Mouse (Mus musculus): ENCODE data around the gene Suds3. TPM values are rescaled to one million over a fixed set of nuclear protein-coding genes. Genes with fewer than 3 reads are reported as not detected.

Gene Suds3
- 20.9 and 53.6 TPM in 2 replicates for polyA plus RNA-seq (2015; fragmentation: Nextera tagmentation; extraction: Ambion mirVana)

DNA sequence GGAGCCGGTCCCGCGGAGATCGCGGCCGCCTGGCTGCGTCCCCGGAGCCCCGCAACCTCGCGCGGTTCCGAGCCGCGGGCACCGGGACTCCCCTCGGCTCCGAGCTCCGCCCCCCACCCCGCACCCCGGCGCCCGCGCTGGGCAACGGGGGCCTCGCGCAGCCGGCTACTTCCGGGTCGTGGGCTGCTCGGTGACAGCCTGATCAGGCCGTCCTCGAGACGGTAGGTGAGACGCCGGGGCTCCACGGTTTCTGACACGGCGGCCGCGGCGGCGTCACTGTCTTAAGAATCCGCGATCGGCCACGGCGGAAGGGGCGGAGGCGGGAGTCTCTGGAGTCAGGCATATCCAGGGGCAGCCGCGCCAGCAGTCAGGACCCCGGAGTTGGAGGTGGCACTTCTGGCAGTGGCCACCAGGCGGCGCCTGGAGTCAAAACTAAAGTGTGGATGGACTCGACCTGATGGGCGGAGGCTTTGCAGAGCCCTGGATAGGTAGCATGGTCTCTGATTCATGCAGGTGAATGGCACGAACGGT is at the start of gene Suds3:
Gene Suds3, minus strand, starts transcription at position 278 of the 531 bp plus-strand sequence.
- H3K9ac ChIP-seq (ENCODE audit: low read depth, low read length): peak within 1 kb of the TSS; percentile 85
- H3K4me3 ChIP-seq (ENCODE audit: low read length): peak within 1 kb of the TSS; percentile 94
- H3K27me3 ChIP-seq (replicated peaks; ENCODE audit: control insufficient read depth, insufficient read depth, low read length): no peaks in the 10 kb centered on the region
- under 1% methylated on average over 53 of the region's 59 CpGs for WGBS
- H3K4me2 ChIP-seq (ENCODE audit: low read depth, low read length): peak within 1 kb of the TSS; percentile 54
- H3K27ac ChIP-seq (ENCODE audit: low read length): peak within 1 kb of the TSS; percentile 87
- peaks cover 1% of the 10 kb centered on the region; the same call in 1 of the 2 replicates for H3K4me1 ChIP-seq (ENCODE audit: control insufficient read depth, insufficient read depth, low read length)
- H3K9me3 ChIP-seq (ENCODE audit: control insufficient read depth, low read length): peaks cover 4% of the 10 kb centered on the region
- peak; percentile 79 for ATAC-seq
- peaks cover 9% of the 10 kb centered on the region; the same call in 1 of the 2 replicates for H3K36me3 ChIP-seq (ENCODE audit: control insufficient read depth, insufficient read depth, low read length)

- Histone ChIP-seq H3K36me3 (ENCODE audit: control insufficient read depth, insufficient read depth, low read length) (no peaks in the 10 kb centered on the region), H3K4me2 (ENCODE audit: low read depth, low read length) (no peak overlapping the region), H3K27ac (ENCODE audit: low read length) (no peak overlapping the region), H3K9me3 (ENCODE audit: control insufficient read depth, low read length) (no peaks in the 10 kb centered on the region), H3K4me1 (ENCODE audit: control insufficient read depth, insufficient read depth, low read length) (peaks cover 6% of the 10 kb centered on the region), H3K27me3 (replicated peaks; ENCODE audit: control insufficient read depth, insufficient read depth, low read length) (no peaks in the 10 kb centered on the region), H3K9ac (ENCODE audit: low read depth, low read length) (no peak overlapping the region), H3K4me3 (ENCODE audit: low read length) (no peak overlapping the region)
- WGBS: 87% methylated on average over 2 of the region's 2 CpGs
- ATAC-seq: no peak
These were observed 49.0 kb upstream of the Suds3 start for GRCm38 (mm10) chr5:117164923-117165322.

DNA sequence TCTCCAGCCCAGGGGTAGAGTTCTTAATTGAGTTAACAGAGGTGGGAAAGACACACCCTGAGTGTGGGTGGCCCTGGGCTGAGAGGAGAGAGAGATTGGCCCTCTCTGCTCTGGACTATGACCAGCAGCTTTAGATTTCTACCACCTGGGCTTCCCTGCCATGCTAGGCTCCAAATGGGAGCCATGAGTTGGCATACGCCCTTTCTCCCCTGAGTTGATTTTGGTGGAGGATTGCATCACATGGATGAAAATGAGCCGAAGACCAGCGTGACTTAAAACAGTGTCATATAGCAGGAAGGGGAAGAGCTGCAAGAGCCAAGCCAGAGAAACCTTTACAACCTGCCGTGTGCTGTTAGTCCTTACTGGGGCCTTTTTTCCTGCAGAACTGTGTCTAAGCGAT is 48.6 kb upstream of the Suds3 start:
- WGBS: 72% methylated on average over 5 of the region's 5 CpGs
- peaks cover 10% of the 10 kb centered on the region for H3K4me1 ChIP-seq (ENCODE audit: control insufficient read depth, insufficient read depth, low read length)
- H3K4me3 ChIP-seq (ENCODE audit: low read length): no peak overlapping the region
- no peak overlapping the region for H3K4me2 ChIP-seq (ENCODE audit: low read depth, low read length)
- no peak overlapping the region for H3K27ac ChIP-seq (ENCODE audit: low read length)
- no peaks in the 10 kb centered on the region for H3K9me3 ChIP-seq (ENCODE audit: control insufficient read depth, low read length)
- ATAC-seq: peak; percentile 67
- no peak overlapping the region for H3K9ac ChIP-seq (ENCODE audit: low read depth, low read length)
- no peaks in the 10 kb centered on the region for H3K27me3 ChIP-seq (replicated peaks; ENCODE audit: control insufficient read depth, insufficient read depth, low read length)
- H3K36me3 ChIP-seq (ENCODE audit: control insufficient read depth, insufficient read depth, low read length): no peaks in the 10 kb centered on the region

- Histone ChIP-seq H3K27ac (ENCODE audit: low read length) (no peak overlapping the region), H3K4me3 (ENCODE audit: low read length) (no peak overlapping the region), H3K9me3 (ENCODE audit: control insufficient read depth, low read length) (0 out of 2 replicates have a peak, but pooled peaks cover 2% of the 10 kb centered on the region), H3K36me3 (ENCODE audit: control insufficient read depth, insufficient read depth, low read length) (no peaks in the 10 kb centered on the region), H3K27me3 (replicated peaks; ENCODE audit: control insufficient read depth, insufficient read depth, low read length) (no peaks in the 10 kb centered on the region), H3K4me1 (ENCODE audit: control insufficient read depth, insufficient read depth, low read length) (peaks cover 17% of the 10 kb centered on the region), H3K4me2 (ENCODE audit: low read depth, low read length) (no peak overlapping the region), H3K9ac (ENCODE audit: low read depth, low read length) (no peak overlapping the region)
- no peak for ATAC-seq
- WGBS: 90% methylated on average over 13 of the region's 13 CpGs
These were observed 47.9 kb upstream of the Suds3 start for GRCm38 (mm10) chr5:117163790-117164189.

DNA sequence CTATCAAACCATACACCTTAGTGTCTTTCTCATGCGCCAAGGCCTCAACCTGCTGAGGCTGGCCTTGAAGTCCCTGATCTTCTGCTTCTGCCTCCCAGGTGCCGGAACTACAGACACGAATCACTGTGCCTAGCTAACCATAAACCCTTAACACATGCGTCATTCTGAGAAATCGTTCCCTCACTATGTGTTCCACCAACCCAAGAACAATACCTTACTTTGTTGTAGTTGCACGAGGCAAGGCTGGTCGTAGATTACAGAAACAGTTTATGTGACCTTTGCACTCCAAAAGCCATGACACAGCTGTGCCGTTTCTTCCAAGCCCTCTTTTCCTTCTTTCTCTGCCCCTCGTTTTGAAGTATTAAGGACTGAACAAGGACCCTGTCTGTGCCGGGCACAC is 44.6 kb upstream of the Suds3 start:
- H3K9ac ChIP-seq (ENCODE audit: low read depth, low read length): no peak overlapping the region
- no peaks in the 10 kb centered on the region for H3K36me3 ChIP-seq (ENCODE audit: control insufficient read depth, insufficient read depth, low read length)
- no peak overlapping the region for H3K4me3 ChIP-seq (ENCODE audit: low read length)
- whole genome bisulfite sequencing: 31% methylated on average over 10 of the region's 10 CpGs
- peaks cover 19% of the 10 kb centered on the region for H3K4me1 ChIP-seq (ENCODE audit: control insufficient read depth, insufficient read depth, low read length)
- no peaks in the 10 kb centered on the region for H3K27me3 ChIP-seq (replicated peaks; ENCODE audit: control insufficient read depth, insufficient read depth, low read length)
- 0 out of 2 replicates have a peak overlapping the region, but pooled peaks have one; percentile 0 for H3K4me2 ChIP-seq (ENCODE audit: low read depth, low read length)
- H3K9me3 ChIP-seq (ENCODE audit: control insufficient read depth, low read length): 0 out of 2 replicates have a peak, but pooled peaks cover 2% of the 10 kb centered on the region
- ATAC-seq: peak; percentile 90
- peak overlapping the region; percentile 87 for H3K27ac ChIP-seq (ENCODE audit: low read length)

GRCm38 (mm10) chr5:117159805-117160291 is 43.9 kb upstream of the Suds3 start:
- Histone ChIP-seq H3K4me1 (ENCODE audit: control insufficient read depth, insufficient read depth, low read length) (peaks cover 18% of the 10 kb centered on the region), H3K9me3 (ENCODE audit: control insufficient read depth, low read length) (0 out of 2 replicates have a peak, but pooled peaks cover 2% of the 10 kb centered on the region), H3K27me3 (replicated peaks; ENCODE audit: control insufficient read depth, insufficient read depth, low read length) (no peaks in the 10 kb centered on the region), H3K9ac (ENCODE audit: low read depth, low read length) (0 out of 2 replicates have a peak overlapping the region, but pooled peaks have one; percentile 2), H3K4me3 (ENCODE audit: low read length) (no peak overlapping the region), H3K4me2 (ENCODE audit: low read depth, low read length) (no peak overlapping the region), H3K27ac (ENCODE audit: low read length) (peak overlapping the region; percentile 87), H3K36me3 (ENCODE audit: control insufficient read depth, insufficient read depth, low read length) (no peaks in the 10 kb centered on the region)
- ATAC-seq: peak; percentile 34
- 48% methylated on average over 6 of the region's 6 CpGs for WGBS

DNA sequence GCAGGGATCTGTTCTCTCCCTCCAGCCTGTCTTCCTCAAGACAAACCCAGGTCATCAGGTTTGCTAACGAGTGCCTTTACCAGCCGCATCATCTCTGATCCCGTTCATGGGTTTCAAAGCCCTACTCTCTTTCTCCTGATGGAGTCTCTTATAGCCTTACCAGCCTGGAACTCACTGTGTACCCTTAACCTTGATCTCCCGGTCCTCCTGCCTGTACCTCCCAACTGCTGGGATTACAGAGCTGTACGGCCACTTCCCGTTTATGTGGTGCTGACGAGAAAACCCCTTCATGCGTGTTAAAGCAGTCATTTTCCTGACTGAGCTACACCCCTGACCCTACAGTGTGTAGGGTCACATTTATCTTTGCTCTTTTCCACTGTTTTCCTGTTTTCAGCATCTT is 43.4 kb upstream of the Suds3 start:
- H3K36me3 ChIP-seq (ENCODE audit: control insufficient read depth, insufficient read depth, low read length): no peaks in the 10 kb centered on the region
- H3K4me1 ChIP-seq (ENCODE audit: control insufficient read depth, insufficient read depth, low read length): peaks cover 16% of the 10 kb centered on the region
- whole genome bisulfite sequencing: 60% methylated on average over 8 of the region's 8 CpGs
- H3K27ac ChIP-seq (ENCODE audit: low read length): peak overlapping the region; percentile 87
- H3K4me3 ChIP-seq (ENCODE audit: low read length): no peak overlapping the region
- H3K9me3 ChIP-seq (ENCODE audit: control insufficient read depth, low read length): 0 out of 2 replicates have a peak, but pooled peaks cover 2% of the 10 kb centered on the region
- no peak overlapping the region for H3K9ac ChIP-seq (ENCODE audit: low read depth, low read length)
- H3K4me2 ChIP-seq (ENCODE audit: low read depth, low read length): no peak overlapping the region
- H3K27me3 ChIP-seq (replicated peaks; ENCODE audit: control insufficient read depth, insufficient read depth, low read length): no peaks in the 10 kb centered on the region
- 0 out of 2 replicates have a peak, but pooled peaks have one; percentile 25 for ATAC-seq

- Histone ChIP-seq H3K4me1 (ENCODE audit: control insufficient read depth, insufficient read depth, low read length) (peaks cover 16% of the 10 kb centered on the region), H3K36me3 (ENCODE audit: control insufficient read depth, insufficient read depth, low read length) (no peaks in the 10 kb centered on the region), H3K4me3 (ENCODE audit: low read length) (no peak overlapping the region), H3K4me2 (ENCODE audit: low read depth, low read length) (no peak overlapping the region), H3K27me3 (replicated peaks; ENCODE audit: control insufficient read depth, insufficient read depth, low read length) (no peaks in the 10 kb centered on the region), H3K9me3 (ENCODE audit: control insufficient read depth, low read length) (0 out of 2 replicates have a peak, but pooled peaks cover 2% of the 10 kb centered on the region), H3K9ac (ENCODE audit: low read depth, low read length) (no peak overlapping the region), H3K27ac (ENCODE audit: low read length) (peak overlapping the region; percentile 87)
- 71% methylated on average over 7 of the region's 7 CpGs for WGBS
- ATAC-seq: no peak
These were observed 42.6 kb upstream of the Suds3 start for GRCm38 (mm10) chr5:117158335-117159018.

GRCm38 (mm10) chr5:117153527-117154091 is 37.7 kb upstream of the Suds3 start:
- Histone ChIP-seq H3K9me3 (ENCODE audit: control insufficient read depth, low read length) (no peaks in the 10 kb centered on the region), H3K36me3 (ENCODE audit: control insufficient read depth, insufficient read depth, low read length) (0 out of 2 replicates have a peak, but pooled peaks cover 3% of the 10 kb centered on the region), H3K4me1 (ENCODE audit: control insufficient read depth, insufficient read depth, low read length) (0 out of 2 replicates have a peak, but pooled peaks cover under 1% of the 10 kb centered on the region), H3K4me3 (ENCODE audit: low read length) (no peak overlapping the region), H3K4me2 (ENCODE audit: low read depth, low read length) (no peak overlapping the region), H3K9ac (ENCODE audit: low read depth, low read length) (no peak overlapping the region), H3K27me3 (replicated peaks; ENCODE audit: control insufficient read depth, insufficient read depth, low read length) (no peaks in the 10 kb centered on the region), H3K27ac (ENCODE audit: low read length) (no peak overlapping the region)
- ATAC-seq: 0 out of 2 replicates have a peak, but pooled peaks have one; percentile 15
- whole genome bisulfite sequencing: 77% methylated on average over 15 of the region's 15 CpGs

All from intestine, embryonic 16.5 days (tissue).